Mouse (Mus musculus) hindbrain, embryonic 10.5 days (tissue): Measurements from ENCODE around the gene Mast3. TPM values are rescaled to one million over a fixed set of nuclear protein-coding genes. Genes with fewer than 3 reads are reported as not detected.
"Not testable (repeated sequence)": the region's sequence is repeated elsewhere in the genome, so short reads cannot be mapped to it uniquely, and the experiment has no call there.

ENCODE experiments used
- DNase-seq: peaks from one replicate; pipeline ENCODE4 v3.0.0-alpha.2; 2017; ENCODE audit warnings: low spot score
- H3K27ac ChIP-seq: fragments of 300-500 bp; sonication (generic); 2 replicates; pipeline ENCODE4 v1.5.1; 2016; ENCODE audit warnings: mild to moderate bottlenecking, moderate library complexity
- H3K27me3 ChIP-seq: fragments of 300-500 bp; sonication (generic); 2 replicates; pipeline ENCODE4 v1.6.1; 2016; ENCODE audit warnings: mild to moderate bottlenecking; ENCODE audit not compliant: poor library complexity, insufficient read depth, severe bottlenecking
- H3K36me3 ChIP-seq: fragments of 300-500 bp; sonication (generic); 2 replicates; pipeline ENCODE4 v1.6.1; 2016; ENCODE audit warnings: mild to moderate bottlenecking, moderate library complexity
- H3K4me1 ChIP-seq: fragments of 300-500 bp; sonication (generic); replicated peaks from 2 replicates; pipeline ENCODE4 v1.6.1; 2016; ENCODE audit warnings: mild to moderate bottlenecking
- H3K4me3 ChIP-seq: fragments of 300-500 bp; sonication (generic); 2 replicates; pipeline ENCODE4 v1.5.1; 2016; ENCODE audit warnings: mild to moderate bottlenecking, moderate library complexity
- H3K9me3 ChIP-seq: fragments of 300-500 bp; sonication (generic); 2 replicates; pipeline ENCODE4 v1.6.1; 2016; ENCODE audit warnings: mild to moderate bottlenecking, moderate library complexity
- WGBS: fragments of 180-500 bp; shearing (Covaris S2); methylation state at CpG from one replicate; pipeline ENCODE4 v1.1.7; 2016; 5-methylcytosine and 5-hydroxymethylcytosine counted together
- polyA plus RNA-seq: library from polyadenylated mRNA; unstranded; fragments of >200 nt; fragmentation: Nextera tagmentation; extraction: Ambion mirVana; gene quantifications from 2 replicates; pipeline ENCODE4 v1.2.1, GENCODE M21; 2016

Gene Mast3
- polyA plus RNA-seq, 1 experiment from 2014 or later = 18.2 TPM

- Histone ChIP-seq H3K36me3 (peaks cover 22% of the 10 kb centered on the region), H3K27me3 (no peaks in the 10 kb centered on the region), H3K9me3 (0 out of 2 replicates have a peak, but pooled peaks cover 4% of the 10 kb centered on the region), H3K27ac (no peak overlapping the region), H3K4me1 (peaks cover 27% of the 10 kb centered on the region), H3K4me3 (no peak overlapping the region)
- no peak for DNase-seq
- WGBS = 86% methylated on average over 8 of the region's 8 CpGs
Observed at GRCm38 (mm10) chr8:70831517-70831916, 26.7 kb upstream of the Mast3 start.

- Histone ChIP-seq H3K27me3 (peaks cover 3% of the 10 kb centered on the region), H3K36me3 (no peaks in the 10 kb centered on the region), H3K4me1 (peaks cover 14% of the 10 kb centered on the region), H3K27ac (no peak overlapping the region), H3K4me3 (no peak overlapping the region), H3K9me3 (0 out of 2 replicates have a peak, but pooled peaks cover 4% of the 10 kb centered on the region)
- DNase-seq = no peak
- 94% methylated on average over 1 of the region's 1 CpGs for whole genome bisulfite sequencing
Observed at GRCm38 (mm10) chr8:70827796-70828195, 22.9 kb upstream of the Mast3 start.

- Histone ChIP-seq H3K4me1 (peaks cover 6% of the 10 kb centered on the region; the same call in 1 of the 2 replicates), H3K27ac (no peak overlapping the region), H3K36me3 (no peaks in the 10 kb centered on the region), H3K27me3 (peaks cover 7% of the 10 kb centered on the region), H3K4me3 (no peak overlapping the region), H3K9me3 (0 out of 2 replicates have a peak, but pooled peaks cover 4% of the 10 kb centered on the region)
- DNase-seq = no peak
- whole genome bisulfite sequencing = 95% methylated on average over 2 of the region's 2 CpGs
Observed at GRCm38 (mm10) chr8:70827010-70827409, 22.2 kb upstream of the Mast3 start.

GRCm38 (mm10) chr8:70825816-70826215, 21.0 kb upstream of the Mast3 start:
- H3K4me3 ChIP-seq = no peak overlapping the region
- H3K27ac ChIP-seq = no peak overlapping the region
- H3K4me1 ChIP-seq = peaks cover 4% of the 10 kb centered on the region; the same call in 1 of the 2 replicates
- no peak for DNase-seq
- peaks cover 19% of the 10 kb centered on the region for H3K27me3 ChIP-seq
- no peaks in the 10 kb centered on the region for H3K36me3 ChIP-seq
- 0 out of 2 replicates have a peak, but pooled peaks cover 4% of the 10 kb centered on the region for H3K9me3 ChIP-seq
- WGBS = 81% methylated on average over 8 of the region's 8 CpGs

GRCm38 (mm10) chr8:70823802-70824201, 18.9 kb upstream of the Mast3 start:
- H3K4me1 ChIP-seq = peaks cover 14% of the 10 kb centered on the region
- peaks cover 15% of the 10 kb centered on the region; the same call in 1 of the 2 replicates for H3K9me3 ChIP-seq
- DNase-seq = no peak
- H3K27ac ChIP-seq = no peak overlapping the region
- no peak overlapping the region for H3K4me3 ChIP-seq
- no peaks in the 10 kb centered on the region for H3K36me3 ChIP-seq
- peaks cover 39% of the 10 kb centered on the region for H3K27me3 ChIP-seq
- 85% methylated on average over 7 of the region's 7 CpGs for WGBS

- Histone ChIP-seq H3K9me3 (peaks cover 20% of the 10 kb centered on the region; the same call in 1 of the 2 replicates), H3K4me1 (peaks cover 14% of the 10 kb centered on the region), H3K27me3 (peaks cover 47% of the 10 kb centered on the region)
- DNase-seq, H3K36me3 ChIP-seq, H3K4me3 ChIP-seq, H3K27ac ChIP-seq: not testable (repeated sequence)
- 80% methylated on average over 3 of the region's 3 CpGs for WGBS
Observed at GRCm38 (mm10) chr8:70822594-70822993, 17.7 kb upstream of the Mast3 start.

- no peaks in the 10 kb centered on the region for H3K36me3 ChIP-seq
- no peak overlapping the region for H3K27ac ChIP-seq
- WGBS = 50% methylated on average over 11 of the region's 11 CpGs
- H3K27me3 ChIP-seq = peaks cover 53% of the 10 kb centered on the region
- DNase-seq = no peak
- H3K9me3 ChIP-seq = peaks cover 19% of the 10 kb centered on the region; the same call in 1 of the 2 replicates
- no peak overlapping the region for H3K4me3 ChIP-seq
- H3K4me1 ChIP-seq = peaks cover 17% of the 10 kb centered on the region
Observed at GRCm38 (mm10) chr8:70821992-70822391, 17.1 kb upstream of the Mast3 start.

GRCm38 (mm10) chr8:70821399-70821962, 16.6 kb upstream of the Mast3 start:
- 15% methylated on average over 30 of the region's 30 CpGs for WGBS
- Histone ChIP-seq H3K4me1 (peaks cover 22% of the 10 kb centered on the region), H3K36me3 (no peaks in the 10 kb centered on the region), H3K9me3 (peaks cover 16% of the 10 kb centered on the region; the same call in 1 of the 2 replicates), H3K27me3 (peaks cover 58% of the 10 kb centered on the region), H3K4me3 (0 out of 2 replicates have a peak overlapping the region, but pooled peaks have one; percentile 1), H3K27ac (no peak overlapping the region)
- DNase-seq = peak; percentile 80

GRCm38 (mm10) chr8:70820101-70820935, 15.5 kb upstream of the Mast3 start:
- 2% methylated on average over 31 of the region's 31 CpGs for WGBS
- peak; percentile 74 for DNase-seq
- Histone ChIP-seq H3K4me1 (peaks cover 23% of the 10 kb centered on the region), H3K4me3 (peak overlapping the region; percentile 29), H3K27me3 (peaks cover 69% of the 10 kb centered on the region), H3K9me3 (peaks cover 16% of the 10 kb centered on the region; the same call in 1 of the 2 replicates), H3K27ac (no peak overlapping the region; the same call in 1 of the 2 replicates), H3K36me3 (no peaks in the 10 kb centered on the region)

GRCm38 (mm10) chr8:70816679-70817078, 11.8 kb upstream of the Mast3 start:
- Histone ChIP-seq H3K27me3 (peaks cover 86% of the 10 kb centered on the region), H3K36me3 (no peaks in the 10 kb centered on the region), H3K9me3 (peaks cover 16% of the 10 kb centered on the region; the same call in 1 of the 2 replicates), H3K4me1 (peaks cover 23% of the 10 kb centered on the region), H3K4me3 (peak overlapping the region; percentile 33), H3K27ac (no peak overlapping the region)
- 9% methylated on average over 30 of the region's 30 CpGs for WGBS
- DNase-seq = no peak

GRCm38 (mm10) chr8:70812885-70813284, 8.0 kb upstream of the Mast3 start:
- Histone ChIP-seq H3K36me3 (no peaks in the 10 kb centered on the region), H3K4me3 (no peak overlapping the region), H3K4me1 (peaks cover 19% of the 10 kb centered on the region), H3K27me3 (peaks cover 77% of the 10 kb centered on the region), H3K27ac (no peak overlapping the region), H3K9me3 (no peaks in the 10 kb centered on the region)
- WGBS = 66% methylated on average over 4 of the region's 4 CpGs
- no peak for DNase-seq

GRCm38 (mm10) chr8:70812055-70812454, 7.2 kb upstream of the Mast3 start:
- H3K27ac ChIP-seq = no peak overlapping the region
- 39% methylated on average over 4 of the region's 4 CpGs for WGBS
- H3K9me3 ChIP-seq = no peaks in the 10 kb centered on the region
- no peak for DNase-seq
- peaks cover 75% of the 10 kb centered on the region for H3K27me3 ChIP-seq
- no peaks in the 10 kb centered on the region for H3K36me3 ChIP-seq
- peaks cover 22% of the 10 kb centered on the region for H3K4me1 ChIP-seq
- H3K4me3 ChIP-seq = no peak overlapping the region
